Mouse (Mus musculus): ENCODE measurements around the gene Tacc2.
A peak's percentile ranks its signal among the peaks of the same experiment; 100 is the strongest.

Gene Tacc2

GRCm38 (mm10) chr7:130726724-130727422 is 149.6 kb downstream of the Tacc2 start:
- no peak for DNase-seq (ENCODE audit: low spot score in 2 of 2)

- no peak for DNase-seq (ENCODE audit: low spot score in 2 of 2)
Observed at GRCm38 (mm10) chr7:130727560-130727959, 150.3 kb downstream of the Tacc2 start.

GRCm38 (mm10) chr7:130731792-130732191 is 154.6 kb downstream of the Tacc2 start:
- no peak for DNase-seq (ENCODE audit: low spot score in 2 of 2)

- no peak for DNase-seq (ENCODE audit: low spot score in 2 of 2)
Observed at GRCm38 (mm10) chr7:130732908-130733307, 155.7 kb downstream of the Tacc2 start.

GRCm38 (mm10) chr7:130733423-130733822 is 156.2 kb downstream of the Tacc2 start:
- DNase-seq (ENCODE audit: low spot score in 2 of 2) = no peak

GRCm38 (mm10) chr7:130734195-130734787 is 157.1 kb downstream of the Tacc2 start:
- DNase-seq (ENCODE audit: low spot score in 2 of 2) = no peak

GRCm38 (mm10) chr7:130741099-130741498 is 163.9 kb downstream of the Tacc2 start:
- DNase-seq (ENCODE audit: low spot score in 2 of 2) = no peak

GRCm38 (mm10) chr7:130743239-130744025 is 166.2 kb downstream of the Tacc2 start:
- DNase-seq (ENCODE audit: low spot score in 2 of 2) = no peak

GRCm38 (mm10) chr7:130749165-130749564 is 171.9 kb downstream of the Tacc2 start:
- DNase-seq (ENCODE audit: low spot score in 2 of 2) = no peak

GRCm38 (mm10) chr7:130750752-130751490 is 173.7 kb downstream of the Tacc2 start:
- DNase-seq (ENCODE audit: low spot score in 2 of 2) = no peak

- DNase-seq (ENCODE audit: low spot score in 2 of 2) = no peak
Observed at GRCm38 (mm10) chr7:130751678-130752077, 174.4 kb downstream of the Tacc2 start.

- no peak for DNase-seq (ENCODE audit: low spot score in 2 of 2)
Observed at GRCm38 (mm10) chr7:130754790-130755189, 177.6 kb downstream of the Tacc2 start.

- no peak for DNase-seq (ENCODE audit: low spot score in 2 of 2)
Observed at GRCm38 (mm10) chr7:130756343-130756835, 179.2 kb downstream of the Tacc2 start.

GRCm38 (mm10) chr7:130757326-130757865 is 180.2 kb downstream of the Tacc2 start:
- no peak for DNase-seq (ENCODE audit: low spot score in 2 of 2)

GRCm38 (mm10) chr7:130762071-130762897 is 185.0 kb downstream of the Tacc2 start:
- DNase-seq (ENCODE audit: low spot score in 2 of 2) = peak in 1 of 2 experiments; percentile 83

GRCm38 (mm10) chr7:130764160-130764559 is 186.9 kb downstream of the Tacc2 start:
- no peak for DNase-seq (ENCODE audit: low spot score in 2 of 2)

GRCm38 (mm10) chr7:130766411-130767170 is 189.4 kb downstream of the Tacc2 start:
- DNase-seq (ENCODE audit: low spot score in 2 of 2) = no peak

- DNase-seq (ENCODE audit: low spot score in 2 of 2) = no peak
Observed at GRCm38 (mm10) chr7:130768151-130768550, 190.9 kb downstream of the Tacc2 start.

GRCm38 (mm10) chr7:130770707-130771106 is 193.5 kb downstream of the Tacc2 start:
- peak in 1 of 2 experiments; percentile 90 for DNase-seq (ENCODE audit: low spot score in 2 of 2)

Data from left cerebral cortex, adult 9 months (tissue).